In genomic region chr5:125134795-125135468, GRCm38 (mm10) we compare ENCODE assay signal across 8 mouse cellular contexts. TPM values are rescaled to one million over a fixed set of nuclear protein-coding genes. Genes with fewer than 3 reads are reported as not detected.
DNase-seq lines count a peak whose midpoint lies in the region; ATAC-seq and TF ChIP-seq lines count a peak whose summit lies in the region.

No protein-coding gene starts in this region.

- peak; percentile 86 for ATAC-seq in hindbrain, postnatal 0 days
- ATAC-seq in midbrain, embryonic 11.5 days (ENCODE audit: low FRiP score), result peak; percentile 92

- no peaks in the 10 kb centered on the region for H3K27me3 ChIP-seq in hindbrain, postnatal 0 days (ENCODE audit: insufficient read depth, low read length)
- no peaks in the 10 kb centered on the region for H3K27me3 ChIP-seq in midbrain, embryonic 11.5 days (ENCODE audit: control insufficient read depth, insufficient read depth, low read length)
- no peaks in the 10 kb centered on the region for H3K27me3 ChIP-seq in testis, adult 2 months (ENCODE audit: control insufficient read depth, insufficient read depth, low read length)

- H3K4me2 ChIP-seq in hindbrain, postnatal 0 days (ENCODE audit: low read depth, low read length), result no peak overlapping the region
- H3K4me2 ChIP-seq in midbrain, embryonic 11.5 days, result peak overlapping the region; percentile 23

- no peaks in the 10 kb centered on the region for H3K9me3 ChIP-seq in hindbrain, postnatal 0 days (ENCODE audit: low read length)
- H3K9me3 ChIP-seq in midbrain, embryonic 11.5 days (ENCODE audit: control insufficient read depth, low read length), result no peaks in the 10 kb centered on the region

- peaks cover 71% of the 10 kb centered on the region for H3K4me1 ChIP-seq in hindbrain, postnatal 0 days (ENCODE audit: insufficient read depth, low read length)
- peaks cover 61% of the 10 kb centered on the region for H3K4me1 ChIP-seq in midbrain, embryonic 11.5 days (ENCODE audit: control insufficient read depth, insufficient read depth, low read length)
- H3K4me1 ChIP-seq in testis, adult 2 months (ENCODE audit: control insufficient read depth, insufficient read depth, low read length), result peaks cover 34% of the 10 kb centered on the region

- H3K36me3 ChIP-seq in hindbrain, postnatal 0 days (ENCODE audit: insufficient read depth, low read length), result no peaks in the 10 kb centered on the region
- H3K36me3 ChIP-seq in midbrain, embryonic 11.5 days (ENCODE audit: control insufficient read depth, insufficient read depth, low read length), result no peaks in the 10 kb centered on the region
- no peaks in the 10 kb centered on the region for H3K36me3 ChIP-seq in testis, adult 2 months (ENCODE audit: control insufficient read depth, insufficient read depth, low read length)

- TF ChIP-seq CTCF in hindbrain, postnatal 0 days (IDR thresholded peaks at IDR 0.05; ENCODE audit: low read depth), result no peak
- TF ChIP-seq CTCF in testis, adult 2 months (IDR thresholded peaks at IDR 0.05; ENCODE audit: control insufficient read depth, insufficient read depth, insufficient replicate concordance, low read depth, low read length), result no peak

- 0 out of 2 replicates have a peak overlapping the region, but pooled peaks have one; percentile 15 for H3K9ac ChIP-seq in hindbrain, postnatal 0 days (replicated peaks; ENCODE audit: low read length)
- peak overlapping the region; percentile 39 for H3K9ac ChIP-seq in midbrain, embryonic 11.5 days (ENCODE audit: low read length)

- no peak for TF ChIP-seq POLR2A in testis, adult 2 months (IDR thresholded peaks at IDR 0.05; ENCODE audit: control insufficient read depth, low read depth, low read length)

- H3K27ac ChIP-seq in hindbrain, postnatal 0 days, result peak overlapping the region; percentile 84
- H3K27ac ChIP-seq in midbrain, embryonic 11.5 days (ENCODE audit: low read depth, low read length), result peak overlapping the region; percentile 80
- H3K27ac ChIP-seq in testis, adult 2 months (ENCODE audit: control insufficient read depth, insufficient read depth, low read depth, low read length), result peak overlapping the region; percentile 36

- 17% methylated on average over 11 of the region's 11 CpGs for WGBS in hindbrain, postnatal 0 days
- 12% methylated on average over 11 of the region's 11 CpGs for WGBS in midbrain, embryonic 11.5 days

- H3K4me3 ChIP-seq in hindbrain, postnatal 0 days (ENCODE audit: low read length), result no peak overlapping the region
- no peak overlapping the region for H3K4me3 ChIP-seq in midbrain, embryonic 11.5 days (ENCODE audit: low read depth, low read length)
- H3K4me3 ChIP-seq in testis, adult 2 months (ENCODE audit: control insufficient read depth, low read depth, low read length), result no peak overlapping the region

- peak; percentile 95 for DNase-seq in 3T3-L1 (ENCODE audit: low read depth, low spot score)
- peak; percentile 73 to 74 for DNase-seq in adrenal gland, postnatal 36 days
- DNase-seq in frontal cortex, postnatal 10 days (ENCODE audit: low spot score in 2 of 2), result peak; percentile 66 to 73
- peak; percentile 86 for DNase-seq in hindbrain, postnatal 0 days (ENCODE audit: low spot score)
- peak; percentile 64 to 82 for DNase-seq in left cerebral cortex, postnatal 25 days (ENCODE audit: low spot score in 2 of 2)
- peak; percentile 97 for DNase-seq in midbrain, embryonic 11.5 days (ENCODE audit: low spot score, missing footprints)
- no peak for DNase-seq in T-cell, adult 2 months (ENCODE audit: low spot score)

- intact Hi-C loops in left cerebral cortex, postnatal 25 days (cut with DNase I), result no loop called here

RNA-seq across cellular contexts. Expression of gene Ncor2, which starts 44.1 kb away (rescaled TPM):
- 100 to 1,000 TPM; 217 to 310 TPM for total RNA-seq in adrenal gland, postnatal 36 days (2021)
- 35.4 and 37.5 TPM in 2 replicates for total RNA-seq in hindbrain, postnatal 0 days (2014; rRNA removed)
- 20.9 and 22.7 TPM in 2 replicates for polyA plus RNA-seq in hindbrain, postnatal 0 days (2015; fragmentation: Nextera tagmentation; extraction: Ambion mirVana)
- 100 to 1,000 TPM; 183 to 200 TPM for total RNA-seq in left cerebral cortex, postnatal 25 days (2021)
- polyA plus RNA-seq in midbrain, embryonic 11.5 days (2014; fragmentation: Nextera tagmentation; extraction: Ambion mirVana), result 13.4 and 14.7 TPM in 2 replicates
- 28.0 and 31.7 TPM in 2 replicates for polyA plus RNA-seq in testis, adult 2 months (2012; rRNA removed)
